Comparison of ENCODE assay signal across 14 mouse cellular contexts in the genomic region with DNA sequence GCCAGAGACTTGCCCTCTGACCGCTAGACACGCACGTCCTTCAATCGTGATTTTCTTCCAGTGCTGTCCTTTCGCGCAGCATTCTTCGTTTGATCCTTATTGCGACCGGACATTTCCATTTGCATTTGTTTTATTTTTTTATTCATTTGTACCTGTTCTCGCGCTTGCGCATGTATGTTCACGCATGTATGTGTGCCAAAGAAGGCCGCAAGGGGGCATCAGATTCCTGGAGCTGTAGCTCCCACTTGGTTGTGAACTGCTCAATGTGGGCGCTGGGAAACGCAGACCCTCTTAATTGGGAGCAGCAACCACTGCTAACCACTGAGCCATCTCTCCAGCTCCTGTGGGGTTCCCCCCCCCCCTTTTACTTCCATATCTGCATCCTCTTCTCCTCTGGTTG.
"Had no signal": no experiment of that assay in that cellular context is flagged by ENCODE, and none has a peak within 500 bp of the region (broad histone marks: within the 10 kb centered on the region; RNA-seq: fewer than 3 reads in every experiment).

No protein-coding gene starts in this region.

- H3K4me1 ChIP-seq: neural tube, embryonic 12.5 days had no signal

- H3K4me2 ChIP-seq: limb, embryonic 15.5 days; liver, embryonic 12.5 days; lung, embryonic 14.5 days; neural tube, embryonic 12.5 days had no signal

- H3K27ac ChIP-seq: kidney, postnatal 0 days; limb, embryonic 15.5 days; liver, embryonic 12.5 days; midbrain, embryonic 10.5 days; neural tube, embryonic 12.5 days had no signal

- H3K4me3 ChIP-seq: limb, embryonic 15.5 days; liver, embryonic 12.5 days; midbrain, embryonic 10.5 days; neural tube, embryonic 12.5 days had no signal

- H3K9me3 ChIP-seq: limb, embryonic 15.5 days; liver, embryonic 12.5 days; midbrain, embryonic 10.5 days; neural tube, embryonic 12.5 days had no signal

- H3K27me3 ChIP-seq: limb, embryonic 15.5 days; liver, embryonic 12.5 days; neural tube, embryonic 12.5 days had no signal

- H3K9ac ChIP-seq: limb, embryonic 15.5 days; liver, embryonic 12.5 days; lung, embryonic 14.5 days; neural tube, embryonic 12.5 days had no signal

- H3K36me3 ChIP-seq: limb, embryonic 15.5 days; liver, embryonic 12.5 days; midbrain, embryonic 10.5 days; neural tube, embryonic 12.5 days had no signal

- DNase-seq: kidney, adult 9 months; kidney, postnatal 36 days; layer of hippocampus, adult 9-11 months; layer of hippocampus, postnatal 36 days; lung, postnatal 10 days; lung, postnatal 4 days; thymus, adult 18-20 months; thymus, postnatal 14 days had no signal

- ATAC-seq: liver, embryonic 12.5 days had no signal
